Mouse (Mus musculus) olfactory bulb, adult 2 months (tissue): ENCODE data around the gene Acsm5. TPM values are rescaled to one million over a fixed set of nuclear protein-coding genes. Genes with fewer than 3 reads are reported as not detected.
"Not testable (repeated sequence)": the region's sequence is repeated elsewhere in the genome, so short reads cannot be mapped to it uniquely, and the experiment has no call there.

Experiments
- H3K27ac ChIP-seq: fragments of 200-500 bp; 2 replicates; pipeline ENCODE4 v1.5.1; 2012; ENCODE audit warnings: low read depth, low read length; ENCODE audit not compliant: insufficient read depth
- H3K4me1 ChIP-seq: fragments of 200-500 bp; 2 replicates; pipeline ENCODE4 v1.6.1; 2012; ENCODE audit warnings: low read length; ENCODE audit not compliant: control insufficient read depth, insufficient read depth
- H3K4me3 ChIP-seq: fragments of 200-500 bp; 2 replicates; pipeline ENCODE4 v1.5.1; 2012; ENCODE audit warnings: mild to moderate bottlenecking, low read depth, low read length, moderate library complexity; ENCODE audit not compliant: insufficient read depth
- CTCF ChIP-seq: fragments of 200-500 bp; IDR thresholded peaks from 2 replicates; pipeline ENCODE4 v1.5.1; 2012; ENCODE audit warnings: low read depth, mild to moderate bottlenecking, low read length, moderate library complexity; ENCODE audit not compliant: insufficient read depth
- POLR2A ChIP-seq: fragments of 200-500 bp; IDR thresholded peaks from 2 replicates; pipeline ENCODE4 v1.6.1; 2012; ENCODE audit warnings: mild to moderate bottlenecking, low read depth, low read length, moderate library complexity; ENCODE audit not compliant: insufficient read depth
- WGBS: fragments of 180-500 bp; shearing (Covaris S2); methylation state at CpG from one replicate; pipeline ENCODE4 v1.1.7; 2018; 5-methylcytosine and 5-hydroxymethylcytosine counted together
- polyA plus RNA-seq: library from polyadenylated mRNA; stranded (reverse); fragments of >200 nt; gene quantifications from 2 replicates; pipeline ENCODE4 v1.2.4, GENCODE M21; 2012; ENCODE audit warnings: low replicate concordance; ENCODE audit not compliant: missing spikeins, insufficient read depth, insufficient read length

Acsm5 gene
- polyA plus RNA-seq, 1 experiment: not detected

DNA sequence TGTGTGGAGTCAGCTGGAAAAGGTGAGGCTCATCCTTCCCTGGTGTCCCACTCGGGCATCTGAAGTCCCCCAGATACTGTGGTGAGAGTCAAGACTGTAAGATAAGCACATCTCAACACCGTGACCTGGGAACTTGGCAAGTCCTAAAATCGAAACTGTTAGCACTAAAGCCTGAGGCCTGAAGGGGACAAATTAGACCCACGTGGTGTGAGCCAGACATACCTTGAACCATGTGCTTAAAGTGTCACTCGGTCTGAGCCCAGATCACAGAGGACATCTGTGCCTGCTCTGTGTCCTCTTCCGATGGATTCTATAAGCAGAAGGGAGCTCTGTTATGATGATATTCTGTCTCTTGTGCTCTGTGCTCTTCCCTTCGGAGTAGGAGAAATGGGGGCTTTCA, 9.4 kb downstream of the Acsm5 start:
- TF ChIP-seq POLR2A (no peak), CTCF (no peak)
- H3K4me1 ChIP-seq: peaks cover 3% of the 10 kb centered on the region

GRCm38 (mm10) chr7:119532924-119533323, 13.7 kb downstream of the Acsm5 start:
- no peak for TF ChIP-seq POLR2A
- TF ChIP-seq CTCF: no peak
- H3K27ac ChIP-seq: no peak overlapping the region
- H3K4me1 ChIP-seq: no peaks in the 10 kb centered on the region
- 49% methylated on average over 1 of the region's 1 CpGs for WGBS
- H3K4me3 ChIP-seq: no peak overlapping the region

More for the DNA sequence above, 9.4 kb downstream of the Acsm5 start:
- Histone ChIP-seq H3K27ac (no peak overlapping the region), H3K4me3 (no peak overlapping the region)
- 88% methylated on average over 7 of the region's 7 CpGs for WGBS

DNA sequence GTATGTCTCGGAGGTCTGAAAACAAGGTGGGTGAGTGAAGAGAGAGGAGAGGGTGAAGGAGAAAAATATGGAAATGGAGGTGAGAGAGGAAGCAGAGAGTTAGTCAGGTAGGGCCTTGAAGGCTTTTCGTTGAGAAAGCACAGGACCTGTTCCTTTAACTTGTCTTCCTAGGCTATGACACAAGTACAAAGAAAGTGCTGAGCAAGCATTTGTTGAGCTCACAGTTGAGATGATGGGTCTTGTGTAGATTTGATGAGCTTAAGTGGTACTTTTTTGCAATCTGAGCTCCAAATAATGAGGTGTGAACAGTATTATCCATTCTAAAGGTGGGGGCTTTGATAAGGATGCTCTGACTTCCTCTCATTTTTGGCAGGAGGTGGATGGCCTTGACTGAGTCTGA, 15.1 kb downstream of the Acsm5 start:
- WGBS: 86% methylated on average over 2 of the region's 2 CpGs
- no peaks in the 10 kb centered on the region for H3K4me1 ChIP-seq
- no peak for TF ChIP-seq CTCF
- TF ChIP-seq POLR2A: no peak
- no peak overlapping the region for H3K4me3 ChIP-seq
- no peak overlapping the region for H3K27ac ChIP-seq

DNA sequence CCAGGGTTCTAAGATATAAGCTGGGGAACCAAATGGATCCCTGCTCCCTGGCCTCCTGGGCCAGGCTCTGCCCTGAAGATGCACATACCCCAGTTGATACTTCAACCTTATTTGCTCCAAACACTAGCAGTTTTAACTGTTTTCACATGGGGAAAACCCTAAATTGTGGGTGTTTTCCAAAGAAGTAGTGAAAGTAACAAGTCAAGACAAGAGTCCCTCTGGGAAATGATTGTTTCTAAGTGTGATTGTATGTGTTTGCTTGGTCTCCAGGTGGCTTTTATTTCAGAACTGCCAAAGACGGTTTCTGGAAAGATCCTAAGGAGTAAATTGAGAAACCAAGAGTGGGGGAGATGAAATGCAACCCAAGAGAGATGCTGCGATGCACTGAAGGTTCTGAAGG, 23.2 kb downstream of the Acsm5 start:
- Histone ChIP-seq H3K4me1 (no peaks in the 10 kb centered on the region), H3K4me3 (no peak overlapping the region), H3K27ac (no peak overlapping the region)
- 80% methylated on average over 2 of the region's 2 CpGs for WGBS
- TF ChIP-seq CTCF: no peak
- TF ChIP-seq POLR2A: no peak

GRCm38 (mm10) chr7:119545572-119545971, 26.3 kb downstream of the Acsm5 start:
- H3K4me3 ChIP-seq: no peak overlapping the region
- H3K4me1 ChIP-seq: no peaks in the 10 kb centered on the region
- no peak for TF ChIP-seq POLR2A
- TF ChIP-seq CTCF: no peak
- no peak overlapping the region for H3K27ac ChIP-seq

- Histone ChIP-seq H3K27ac (no peak overlapping the region), H3K4me3 (no peak overlapping the region), H3K4me1 (no peaks in the 10 kb centered on the region)
- WGBS: 85% methylated on average over 3 of the region's 3 CpGs
- TF ChIP-seq POLR2A: no peak
- TF ChIP-seq CTCF: no peak
Observed at GRCm38 (mm10) chr7:119550471-119551222, 31.4 kb downstream of the Acsm5 start.

GRCm38 (mm10) chr7:119554040-119554439, 34.8 kb downstream of the Acsm5 start, which contains the start of gene Acsm2:
Gene Acsm2, plus strand, starts transcription at chr7:119554340.
- no peak for TF ChIP-seq CTCF
- no peak for TF ChIP-seq POLR2A
- Histone ChIP-seq H3K4me1 (no peaks in the 10 kb centered on the region), H3K27ac (no peak within 1 kb of the TSS), H3K4me3 (no peak within 1 kb of the TSS)
- WGBS: 89% methylated on average over 1 of the region's 1 CpGs

DNA sequence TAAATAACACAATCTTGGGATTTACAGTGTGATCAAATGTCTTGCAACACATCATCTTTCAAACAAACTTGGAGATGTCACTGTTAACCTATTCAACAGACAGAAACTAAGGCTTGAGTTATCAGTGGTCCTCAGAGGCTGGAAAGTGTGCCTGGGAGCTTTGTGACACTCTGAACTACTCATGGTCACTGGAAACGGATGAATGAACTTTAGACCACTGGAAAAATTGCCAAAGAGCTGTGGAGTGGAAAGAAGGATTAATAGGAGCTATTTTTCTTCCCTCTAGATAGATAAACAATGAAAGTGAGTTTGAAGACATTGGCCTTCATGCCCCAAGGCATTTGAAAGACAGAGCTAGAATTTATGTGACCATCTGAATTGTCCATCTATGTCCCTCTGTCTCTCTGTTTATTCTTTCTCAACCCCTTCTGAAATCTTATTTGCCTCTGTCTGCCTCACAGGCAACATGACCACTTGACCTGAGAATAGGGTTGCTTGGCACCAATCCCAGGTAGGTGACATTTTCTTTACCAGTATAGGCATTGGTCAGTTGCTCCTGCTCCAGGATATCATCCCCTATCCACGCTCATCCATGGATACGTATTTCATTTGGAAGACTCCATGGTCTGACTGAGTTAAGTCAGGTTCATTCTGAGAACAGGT, 40.7 kb downstream of the Acsm5 start:
- H3K4me1 ChIP-seq: no peaks in the 10 kb centered on the region
- 77% methylated on average over 3 of the region's 3 CpGs for WGBS
- H3K27ac ChIP-seq: no peak overlapping the region
- TF ChIP-seq POLR2A (no peak), CTCF (no peak)
- no peak overlapping the region for H3K4me3 ChIP-seq

GRCm38 (mm10) chr7:119560452-119560835, 41.2 kb downstream of the Acsm5 start:
- 92% methylated on average over 3 of the region's 3 CpGs for WGBS
- TF ChIP-seq POLR2A: no peak
- TF ChIP-seq CTCF: no peak
- Histone ChIP-seq H3K4me1 (no peaks in the 10 kb centered on the region), H3K27ac (no peak overlapping the region), H3K4me3 (no peak overlapping the region)

- Histone ChIP-seq H3K4me1 (no peaks in the 10 kb centered on the region), H3K27ac (no peak overlapping the region), H3K4me3 (no peak overlapping the region)
- TF ChIP-seq CTCF: no peak
- TF ChIP-seq POLR2A: no peak
- 52% methylated on average over 4 of the region's 4 CpGs for WGBS
Observed at GRCm38 (mm10) chr7:119561441-119561840, 42.2 kb downstream of the Acsm5 start.

- H3K4me1 ChIP-seq, H3K27ac ChIP-seq, H3K4me3 ChIP-seq: not testable (repeated sequence)
- WGBS: 92% methylated on average over 2 of the region's 2 CpGs
Observed at GRCm38 (mm10) chr7:119562476-119562875, 43.2 kb downstream of the Acsm5 start.
